ENCODE assay signal across 8 mouse cellular contexts in the genomic region with DNA sequence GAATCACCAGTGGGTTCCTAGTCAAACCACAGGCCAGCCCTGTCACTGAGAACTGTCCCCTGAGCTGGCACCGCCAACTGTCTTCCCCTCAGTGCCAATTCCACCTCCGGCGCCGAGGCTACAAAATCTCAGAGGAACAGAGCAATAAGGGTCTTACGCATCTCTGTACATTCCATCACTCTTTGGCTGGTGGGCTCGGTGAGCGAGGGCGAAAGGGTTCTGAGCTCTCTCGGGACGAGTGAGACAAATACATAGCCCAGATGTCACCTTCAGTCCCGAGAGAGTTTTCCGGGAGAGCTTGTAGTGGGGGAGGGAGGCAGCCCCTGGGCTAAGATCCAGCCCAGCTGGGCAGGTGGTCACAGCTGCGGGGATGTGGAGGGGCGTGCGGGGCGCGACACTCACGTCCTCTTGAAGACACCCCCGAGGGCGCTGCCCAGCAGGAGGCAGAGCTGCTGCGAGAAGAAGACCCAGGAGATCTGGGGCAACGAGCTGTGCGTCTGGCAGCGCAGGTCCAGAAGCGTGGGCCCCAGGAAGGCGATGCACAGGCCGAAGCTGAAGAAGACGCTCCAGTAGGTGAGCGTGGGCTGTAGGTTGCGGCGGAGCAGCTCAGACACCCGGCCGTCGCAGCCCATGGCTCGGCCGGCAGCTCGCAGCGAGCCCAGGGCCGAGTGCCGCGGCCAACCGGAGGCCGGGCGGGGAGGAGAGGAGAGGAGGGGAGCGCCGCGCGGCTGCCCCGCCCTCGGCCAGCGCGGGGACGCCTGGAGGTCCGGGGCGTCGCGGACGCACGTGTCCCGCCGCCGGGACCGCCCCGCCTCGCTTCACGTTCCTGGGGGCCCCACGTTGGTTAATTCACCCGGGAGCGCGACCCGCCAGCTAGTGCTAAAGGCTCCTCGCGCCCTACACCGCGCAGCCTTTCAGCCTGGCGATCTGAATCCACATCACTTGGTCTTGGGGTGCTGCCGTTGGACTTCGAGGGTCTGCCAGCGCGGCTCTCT. TPM values are rescaled to one million over a fixed set of nuclear protein-coding genes. Genes with fewer than 3 reads are reported as not detected.
DNase-seq lines count a peak whose midpoint lies in the region; ATAC-seq and TF ChIP-seq lines count a peak whose summit lies in the region.

A gene (minus strand): TSS at position 802 of the 995 bp plus-strand sequence.

- TF ChIP-seq CTCF in E14TG2a.4 (conservative IDR thresholded peaks at IDR 0.05; ENCODE audit: low read length) = no peak
- no peak for TF ChIP-seq CTCF in brain, embryonic 14.5 days (IDR thresholded peaks at IDR 0.05; ENCODE audit: borderline replicate concordance, extremely low read depth, insufficient read depth, insufficient read length)
- no peak for TF ChIP-seq CTCF in lung, adult 2 months (IDR thresholded peaks at IDR 0.05; ENCODE audit: insufficient read depth, low read length)
- no peak for TF ChIP-seq CTCF in olfactory bulb, adult 2 months (IDR thresholded peaks at IDR 0.05; ENCODE audit: insufficient read depth, low read depth, low read length)

- H3K36me3 ChIP-seq in E14TG2a.4 (ENCODE audit: insufficient read depth, low read length) = no peaks in the 10 kb centered on the region
- H3K36me3 ChIP-seq in forebrain, embryonic 14.5 days (ENCODE audit: control insufficient read depth, insufficient read depth, low read length) = no peaks in the 10 kb centered on the region

- peak; percentile 42 for DNase-seq in brain, embryonic 14.5 days (ENCODE audit: low read depth)
- peak; percentile 42 for DNase-seq in forebrain, embryonic 14.5 days (ENCODE audit: low spot score)
- DNase-seq in heart, postnatal 14 days = peak; percentile 71 to 74
- DNase-seq in layer of hippocampus, adult 18-20 months (ENCODE audit: low spot score in 2 of 2) = peak; percentile 40 to 59
- DNase-seq in lung, adult 2 months = peak; percentile 44
- peak; percentile 70 for DNase-seq in thymus, postnatal 14 days

- peak; percentile 60 for ATAC-seq in forebrain, embryonic 14.5 days

- H3K27ac ChIP-seq in forebrain, embryonic 14.5 days (ENCODE audit: low read depth, low read length) = no peak within 1 kb of the TSS; the same call in 1 of the 2 replicates
- no peak within 1 kb of the TSS for H3K27ac ChIP-seq in olfactory bulb, adult 2 months (ENCODE audit: insufficient read depth, low read depth, low read length)

- peak within 1 kb of the TSS; percentile 75 for H3K4me3 ChIP-seq in E14TG2a.4 (replicated peaks; ENCODE audit: low read length)
- H3K4me3 ChIP-seq in forebrain, embryonic 14.5 days (ENCODE audit: low read depth, low read length) = peak within 1 kb of the TSS; percentile 40
- peak within 1 kb of the TSS; percentile 59 for H3K4me3 ChIP-seq in lung, adult 2 months (replicated peaks; ENCODE audit: extremely low read depth, low read depth, low read length)
- H3K4me3 ChIP-seq in olfactory bulb, adult 2 months (ENCODE audit: insufficient read depth, low read depth, low read length) = peak within 1 kb of the TSS; percentile 47

- peaks cover 12% of the 10 kb centered on the region for H3K4me1 ChIP-seq in E14TG2a.4 (replicated peaks; ENCODE audit: low read depth, low read length)
- peaks cover 4% of the 10 kb centered on the region for H3K4me1 ChIP-seq in forebrain, embryonic 14.5 days (ENCODE audit: control insufficient read depth, insufficient read depth, low read length)
- peaks cover 5% of the 10 kb centered on the region; the same call in 1 of the 2 replicates for H3K4me1 ChIP-seq in lung, adult 2 months (ENCODE audit: control insufficient read depth, insufficient read depth, low read length)
- H3K4me1 ChIP-seq in olfactory bulb, adult 2 months (ENCODE audit: control insufficient read depth, insufficient read depth, low read length) = peaks cover 10% of the 10 kb centered on the region

- intact Hi-C loops in heart, postnatal 14 days (cut with DNase I) = loop anchor here (5.0 kb wide), 1 partner anchor 50 kb away; no protein-coding TSS in a partner anchor

- WGBS in forebrain, embryonic 14.5 days = 3% methylated on average over 57 of the region's 80 CpGs
- 3% methylated on average over 78 of the region's 80 CpGs for WGBS in lung, adult 2 months
- WGBS in olfactory bulb, adult 2 months = 4% methylated on average over 79 of the region's 80 CpGs

- H3K27me3 ChIP-seq in E14TG2a.4 (ENCODE audit: insufficient read depth, low read length) = peaks cover 84% of the 10 kb centered on the region
- H3K27me3 ChIP-seq in forebrain, embryonic 14.5 days (replicated peaks; ENCODE audit: control insufficient read depth, insufficient read depth, low read length) = peaks cover 19% of the 10 kb centered on the region

- H3K9me3 ChIP-seq in E14TG2a.4 (ENCODE audit: low read length) = no peaks in the 10 kb centered on the region
- H3K9me3 ChIP-seq in forebrain, embryonic 14.5 days (replicated peaks; ENCODE audit: control insufficient read depth, low read length) = no peaks in the 10 kb centered on the region

- H3K9ac ChIP-seq in forebrain, embryonic 14.5 days (ENCODE audit: low read length) = peak within 1 kb of the TSS; percentile 66

- no peak for TF ChIP-seq POLR2A in brain, embryonic 14.5 days (IDR thresholded peaks at IDR 0.05; ENCODE audit: borderline replicate concordance, extremely low read depth, insufficient read depth, insufficient read length, poor library complexity, severe bottlenecking)
- TF ChIP-seq POLR2A in lung, adult 2 months (IDR thresholded peaks at IDR 0.05; ENCODE audit: borderline replicate concordance, extremely low read depth, low read depth, low read length) = no peak
- 0 out of 2 replicates have a peak, but pooled peaks have one; percentile 25 for TF ChIP-seq POLR2A in olfactory bulb, adult 2 months (IDR thresholded peaks at IDR 0.05; ENCODE audit: insufficient read depth, low read depth, low read length)

- peak within 1 kb of the TSS; percentile 84 for H3K4me2 ChIP-seq in forebrain, embryonic 14.5 days (ENCODE audit: low read length)

RNA-seq across cellular contexts. Expression of the gene that starts here (rescaled TPM):
- 2.0 and 2.2 TPM in 2 replicates for polyA plus RNA-seq in brain, embryonic 14.5 days (2012; rRNA removed)
- 3.7 and 5.0 TPM in 2 replicates for polyA plus RNA-seq in forebrain, embryonic 14.5 days (2014; fragmentation: Nextera tagmentation; extraction: Ambion mirVana)
- total RNA-seq in heart, postnatal 14 days (2021) = 1 to 10 TPM; 1.2 to 1.4 TPM
- 10 to 100 TPM; 66.4 to 79.3 TPM for total RNA-seq in layer of hippocampus, adult 18-20 months (2021)
- 5.0 and 6.1 TPM in 2 replicates for polyA plus RNA-seq in lung, adult 2 months (2012; rRNA removed)
- not detected in 2 replicates for polyA plus RNA-seq in olfactory bulb, adult 2 months (2012; ENCODE audit: insufficient read depth, insufficient read length, low replicate concordance, missing spikeins)

Comparison
In these comparisons a context has a peak if more than half of its experiments do, and no peak if none do; other contexts are left out.
1. RNA of the gene that starts here (total RNA-seq): 66.4 to 79.3 TPM in layer of hippocampus, adult 18-20 months; 1.2 to 1.4 TPM in heart, postnatal 14 days; every median in the first group is over 10 times any median in the second.
2. Peak in every context shown above with its lines, with median percentiles within 50 percentile points of each other: H3K4me3 ChIP-seq and DNase-seq.